Mouse (Mus musculus) embryonic facial prominence, embryonic 11.5 days (tissue): Measurements from ENCODE around the gene Arid3b. TPM values are rescaled to one million over a fixed set of nuclear protein-coding genes. Genes with fewer than 3 reads are reported as not detected.
A peak's percentile ranks its signal among the peaks of the same experiment; 100 is the strongest.

Experiments used
- ATAC-seq: fragments of 200-750 bp; cut with Nextera tagmentation; replicated peaks from 2 replicates; pipeline ENCODE4 v1.8.0; 2017; ENCODE audit warnings: low read depth; ENCODE audit not compliant: insufficient number of reproducible peaks, low FRiP score, low TSS enrichment
- DNase-seq: peaks from one replicate; pipeline ENCODE4 v3.0.0-alpha.2; 2015; ENCODE audit warnings: low spot score
- H3K27ac ChIP-seq: fragments of 300-500 bp; sonication (generic); replicated peaks from 2 replicates; pipeline ENCODE4 v1.5.1; 2014; ENCODE audit warnings: mild to moderate bottlenecking, low read depth, low read length, control low read depth
- H3K27me3 ChIP-seq: fragments of 300-500 bp; sonication (generic); 2 replicates; pipeline ENCODE4 v1.6.1; 2014; ENCODE audit warnings: mild to moderate bottlenecking, low read length, moderate library complexity, mixed read lengths; ENCODE audit not compliant: control insufficient read depth, insufficient read depth
- H3K36me3 ChIP-seq: fragments of 300-500 bp; sonication (generic); replicated peaks from 2 replicates; pipeline ENCODE4 v1.6.1; 2014; ENCODE audit warnings: low read depth, mild to moderate bottlenecking, low read length, moderate library complexity, mixed read lengths; ENCODE audit not compliant: control insufficient read depth, insufficient read depth
- H3K4me1 ChIP-seq: fragments of 300-500 bp; sonication (generic); 2 replicates; pipeline ENCODE4 v1.6.1; 2014; ENCODE audit warnings: low read length, mixed read lengths; ENCODE audit not compliant: control insufficient read depth, insufficient read depth
- H3K4me2 ChIP-seq: fragments of 300-500 bp; sonication (generic); 2 replicates; pipeline ENCODE4 v1.6.1; 2014; ENCODE audit warnings: low read depth, mild to moderate bottlenecking, control low read depth, low read length, moderate library complexity
- H3K4me3 ChIP-seq: fragments of 300-500 bp; sonication (generic); 2 replicates; pipeline ENCODE4 v1.5.1; 2014; ENCODE audit warnings: low read depth, low read length, control low read depth
- H3K9ac ChIP-seq: fragments of 300-500 bp; sonication (generic); replicated peaks from 2 replicates; pipeline ENCODE4 v1.6.1; 2014; ENCODE audit warnings: mild to moderate bottlenecking, control low read depth, low read length
- H3K9me3 ChIP-seq: fragments of 300-500 bp; sonication (generic); replicated peaks from 2 replicates; pipeline ENCODE4 v1.6.1; 2016; ENCODE audit warnings: mild to moderate bottlenecking, low read length, inconsistent platforms, mixed read lengths; ENCODE audit not compliant: control insufficient read depth
- WGBS: fragments of 180-500 bp; shearing (Covaris S2); extraction: QIAGEN DNeasy Blood & Tissue Kit; methylation state at CpG from one replicate; pipeline ENCODE4 v1.1.7; 2014; 5-methylcytosine and 5-hydroxymethylcytosine counted together
- polyA plus RNA-seq: library from polyadenylated mRNA; unstranded; fragments of >200 nt; fragmentation: Nextera tagmentation; extraction: Ambion mirVana; gene quantifications from 2 replicates; pipeline ENCODE4 v1.2.1, GENCODE M21; 2014

The Arid3b gene
- polyA plus RNA-seq, 1 experiment from 2014 or later, result 23.2 TPM

GRCm38 (mm10) chr9:57750901-57751300 is 85.7 kb downstream of the Arid3b start:
- WGBS, result 90% methylated on average over 7 of the region's 7 CpGs
- no peak overlapping the region for H3K4me3 ChIP-seq
- peaks cover 29% of the 10 kb centered on the region for H3K36me3 ChIP-seq
- no peaks in the 10 kb centered on the region for H3K4me1 ChIP-seq
- no peak overlapping the region for H3K9ac ChIP-seq
- no peaks in the 10 kb centered on the region for H3K9me3 ChIP-seq
- no peak for ATAC-seq
- H3K27ac ChIP-seq, result no peak overlapping the region
- DNase-seq, result no peak
- no peaks in the 10 kb centered on the region for H3K27me3 ChIP-seq
- no peak overlapping the region for H3K4me2 ChIP-seq

GRCm38 (mm10) chr9:57748831-57749230 is 87.8 kb downstream of the Arid3b start:
- DNase-seq (no peak), ATAC-seq (no peak)
- H3K4me2 ChIP-seq, result no peak overlapping the region
- no peak overlapping the region for H3K4me3 ChIP-seq
- no peak overlapping the region for H3K27ac ChIP-seq
- no peak overlapping the region for H3K9ac ChIP-seq
- no peaks in the 10 kb centered on the region for H3K27me3 ChIP-seq
- no peaks in the 10 kb centered on the region for H3K9me3 ChIP-seq
- H3K36me3 ChIP-seq, result peaks cover 19% of the 10 kb centered on the region
- no peaks in the 10 kb centered on the region for H3K4me1 ChIP-seq
- WGBS, result 94% methylated on average over 1 of the region's 1 CpGs

- DNase-seq, result no peak
- 89% methylated on average over 6 of the region's 6 CpGs for WGBS
- peaks cover 16% of the 10 kb centered on the region for H3K36me3 ChIP-seq
These were observed 88.5 kb downstream of the Arid3b start for GRCm38 (mm10) chr9:57748137-57748536.

DNA sequence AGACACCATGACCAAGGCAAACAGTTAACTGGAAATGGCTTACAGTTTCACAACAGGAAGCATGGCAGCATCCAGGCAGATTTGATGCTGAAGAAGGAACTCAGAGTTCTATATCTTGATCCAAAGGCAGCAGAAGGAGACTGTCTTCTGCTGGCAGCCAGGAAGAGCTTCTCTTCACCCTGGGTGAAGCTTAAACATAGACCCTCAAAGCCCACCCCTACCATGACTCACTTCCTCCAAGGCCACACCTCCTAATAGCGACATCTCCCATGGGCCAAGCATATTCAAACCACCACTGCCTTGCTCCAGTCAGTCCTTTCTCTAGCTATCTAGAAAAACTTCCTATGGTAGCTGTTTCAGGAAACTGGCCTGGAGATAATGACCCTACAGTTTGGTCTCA is 89.5 kb downstream of the Arid3b start:
- Histone ChIP-seq H3K27me3 (no peaks in the 10 kb centered on the region), H3K9me3 (no peaks in the 10 kb centered on the region), H3K4me3 (no peak overlapping the region), H3K27ac (no peak overlapping the region), H3K36me3 (peaks cover 11% of the 10 kb centered on the region), H3K4me2 (no peak overlapping the region), H3K9ac (no peak overlapping the region), H3K4me1 (no peaks in the 10 kb centered on the region)
- WGBS, result 84% methylated on average over 1 of the region's 1 CpGs
- ATAC-seq, result no peak
- DNase-seq, result no peak

More at GRCm38 (mm10) chr9:57748137-57748536, 88.5 kb downstream of the Arid3b start:
- H3K27ac ChIP-seq, result no peak overlapping the region
- no peak overlapping the region for H3K4me3 ChIP-seq
- ATAC-seq, result no peak
- no peaks in the 10 kb centered on the region for H3K27me3 ChIP-seq
- H3K4me1 ChIP-seq, result no peaks in the 10 kb centered on the region
- H3K4me2 ChIP-seq, result no peak overlapping the region
- H3K9me3 ChIP-seq, result no peaks in the 10 kb centered on the region
- H3K9ac ChIP-seq, result no peak overlapping the region

DNA sequence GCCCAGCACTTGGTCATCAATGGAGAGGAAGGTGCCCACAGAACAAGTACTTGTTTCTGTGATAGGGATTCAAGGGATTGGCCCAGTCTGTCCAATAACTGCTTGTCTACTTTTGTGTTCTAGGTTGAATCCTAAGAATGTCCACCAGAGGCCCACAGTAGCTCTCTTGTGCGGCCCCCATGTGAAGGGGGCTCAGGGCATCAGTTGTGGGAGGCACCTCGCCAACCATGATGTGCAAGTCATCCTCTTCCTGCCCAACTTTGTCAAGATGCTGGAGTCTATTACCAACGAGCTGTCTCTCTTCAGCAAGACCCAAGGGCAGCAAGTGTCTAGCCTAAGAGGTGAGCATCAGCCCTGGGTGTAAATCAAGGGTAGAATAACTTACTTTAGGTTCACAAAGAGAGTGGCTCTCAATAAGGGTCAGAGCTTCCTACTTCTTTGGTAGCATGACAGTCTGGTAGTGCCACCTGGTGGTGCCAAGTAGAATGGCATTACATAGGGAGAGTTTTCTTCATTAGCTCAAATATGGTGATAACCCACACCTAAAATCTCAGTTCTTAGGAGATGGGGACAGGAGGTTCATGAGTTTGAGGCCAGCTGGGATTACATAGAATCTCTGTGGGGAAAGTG is 92.0 kb downstream of the Arid3b start:
- Histone ChIP-seq H3K9me3 (no peaks in the 10 kb centered on the region), H3K27ac (no peak overlapping the region), H3K4me2 (no peak overlapping the region), H3K4me3 (no peak overlapping the region), H3K27me3 (no peaks in the 10 kb centered on the region), H3K36me3 (no peaks in the 10 kb centered on the region; the same call in none of the 2 replicates), H3K9ac (no peak overlapping the region), H3K4me1 (no peaks in the 10 kb centered on the region)
- WGBS, result 69% methylated on average over 3 of the region's 3 CpGs
- ATAC-seq (no peak), DNase-seq (peak; percentile 68)

Other genes with a start within 250 kb of the Arid3b start
- gene Ulk3, start 247.3 kb downstream of the Arid3b start, polyA plus RNA-seq, result 5.2 and 6.1 TPM in 2 replicates
- 0.81 and 1.3 TPM in 2 replicates for gene Cplx3, start 230.5 kb downstream of the Arid3b start, polyA plus RNA-seq
- not detected in 2 replicates for gene Lman1l, start 216.0 kb downstream of the Arid3b start, polyA plus RNA-seq
- 30.7 and 31.4 TPM in 2 replicates for gene Csk, start 183.2 kb downstream of the Arid3b start, polyA plus RNA-seq
- not detected in 2 replicates for gene Cyp1a2, start 153.1 kb downstream of the Arid3b start, polyA plus RNA-seq
- not detected in 2 replicates for gene Cyp1a1, start 148.9 kb downstream of the Arid3b start, polyA plus RNA-seq
- 28.1 and 29.1 TPM in 2 replicates for gene Edc3, start 128.3 kb downstream of the Arid3b start, polyA plus RNA-seq
- gene Clk3, start 70.9 kb downstream of the Arid3b start, polyA plus RNA-seq, result 70.0 and 79.3 TPM in 2 replicates
- 115 and 123 TPM in 2 replicates for gene Ubl7, start 74.2 kb upstream of the Arid3b start, polyA plus RNA-seq
- gene Sema7a, start 103.3 kb upstream of the Arid3b start, polyA plus RNA-seq, result 0.24 and 0.68 TPM in 2 replicates
- gene Cyp11a1, start 169.6 kb upstream of the Arid3b start, polyA plus RNA-seq, result 0.18 TPM in 1 of 2 replicates, not detected in the other
- gene Stra6, start 227.0 kb upstream of the Arid3b start, polyA plus RNA-seq, result 38.0 and 44.8 TPM in 2 replicates